Mouse (Mus musculus): ENCODE data around the gene Cebpb.

The Cebpb gene

DNA sequence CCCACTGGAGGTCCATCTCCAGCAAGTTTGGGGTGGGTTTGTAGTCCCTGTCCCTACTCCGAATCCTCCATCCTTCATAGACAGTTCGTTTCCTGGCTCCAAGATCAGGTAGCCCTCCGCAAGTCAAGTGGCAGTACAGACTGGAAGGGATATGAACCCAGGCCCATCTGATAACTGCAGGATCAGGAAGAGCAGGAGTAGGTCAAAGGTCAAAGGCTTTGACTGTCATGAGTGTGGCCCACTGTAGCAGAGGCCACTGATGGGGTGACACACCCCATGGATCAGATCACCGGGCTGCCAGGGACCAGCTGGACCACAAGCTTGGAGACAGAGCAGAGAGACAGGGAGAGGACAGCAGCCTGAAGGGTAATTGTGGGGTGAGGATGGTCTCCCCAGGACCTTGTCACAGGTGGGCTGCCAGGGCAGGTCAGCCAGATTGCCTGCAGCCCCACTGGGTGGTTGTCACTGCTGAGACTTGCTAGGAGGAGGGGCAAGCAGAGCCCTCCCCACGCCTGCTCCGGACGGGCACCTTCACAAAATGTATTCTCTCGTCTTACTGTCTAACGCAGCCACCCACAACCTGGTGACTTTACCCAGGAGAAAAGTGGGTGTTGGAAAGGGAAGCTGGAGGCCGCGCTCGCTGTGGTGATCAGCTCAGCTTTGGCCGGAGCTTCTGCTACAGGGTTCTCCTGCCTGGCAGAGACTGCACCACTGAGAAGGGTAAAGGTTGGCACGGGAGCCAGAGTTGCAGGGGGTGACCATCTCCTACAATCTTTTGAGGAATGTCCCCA is 3.4 kb downstream of the Cebpb start:
- no peak for DNase-seq (ENCODE audit: low read depth, low spot score)

DNA sequence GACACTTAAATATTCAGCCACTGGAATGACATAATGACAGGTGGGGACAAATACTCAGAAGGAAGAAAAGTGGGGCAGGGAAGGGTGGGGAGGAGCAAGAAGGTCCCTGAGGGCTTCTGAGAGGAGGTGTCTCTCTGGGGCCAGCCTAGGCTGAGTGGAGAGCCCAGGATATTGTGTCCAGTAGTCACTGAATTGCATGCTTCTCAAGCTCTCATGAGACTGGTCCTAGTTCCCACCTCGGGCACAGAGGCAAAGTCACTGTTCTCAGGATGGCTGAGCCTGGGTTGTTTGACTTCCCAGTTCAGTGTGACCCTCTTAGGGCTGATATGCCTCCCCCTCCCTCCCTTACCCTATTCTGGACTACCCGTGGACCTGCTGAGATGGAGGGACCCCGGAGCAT is 4.1 kb downstream of the Cebpb start:
- no peak for DNase-seq (ENCODE audit: low read depth, low spot score)

DNA sequence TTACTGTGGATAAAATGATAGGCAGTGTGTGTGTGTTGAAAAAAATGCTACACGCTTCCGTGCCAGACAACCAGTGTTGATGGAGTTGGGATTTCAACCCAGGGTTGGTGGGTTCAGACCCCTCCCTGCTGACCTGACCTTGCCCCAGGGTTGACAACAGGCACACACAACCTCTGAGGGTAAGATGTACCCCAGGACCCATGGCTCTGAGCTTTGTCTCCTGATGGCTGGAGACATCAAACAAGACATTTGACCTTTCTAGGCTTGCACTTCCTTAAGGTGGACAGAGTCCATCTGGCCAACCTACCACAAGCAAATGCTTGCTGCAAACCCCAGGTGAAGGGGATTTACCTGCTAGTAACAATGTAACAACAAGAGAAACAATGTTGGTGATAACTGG is 4.8 kb downstream of the Cebpb start:
- no peak for DNase-seq (ENCODE audit: low read depth, low spot score)

DNA sequence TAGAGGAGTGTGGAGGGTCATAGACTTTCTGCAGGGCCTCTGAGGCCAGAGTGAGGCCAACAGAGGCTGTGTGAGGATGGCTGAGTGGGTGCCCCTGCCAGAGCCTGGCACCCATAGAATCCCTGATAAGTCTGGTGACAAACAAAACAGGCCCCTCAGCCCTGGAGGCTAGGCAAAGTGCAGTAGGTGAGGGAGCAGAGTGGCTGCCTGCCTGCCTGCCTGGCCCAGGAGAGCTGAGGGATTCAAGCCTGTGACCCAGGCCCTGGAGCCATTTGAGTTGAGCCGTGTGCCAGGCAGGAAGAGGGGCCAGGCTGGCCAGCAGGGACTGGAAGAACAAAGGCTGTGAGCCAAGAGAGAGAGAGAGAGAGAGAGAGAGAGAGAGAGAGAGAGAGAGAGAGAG is 5.5 kb downstream of the Cebpb start:
- no peak for DNase-seq (ENCODE audit: low read depth, low spot score)

GRCm38 (mm10) chr2:167694963-167695362 is 6.2 kb downstream of the Cebpb start:
- DNase-seq (ENCODE audit: low read depth, low spot score) = no peak

DNA sequence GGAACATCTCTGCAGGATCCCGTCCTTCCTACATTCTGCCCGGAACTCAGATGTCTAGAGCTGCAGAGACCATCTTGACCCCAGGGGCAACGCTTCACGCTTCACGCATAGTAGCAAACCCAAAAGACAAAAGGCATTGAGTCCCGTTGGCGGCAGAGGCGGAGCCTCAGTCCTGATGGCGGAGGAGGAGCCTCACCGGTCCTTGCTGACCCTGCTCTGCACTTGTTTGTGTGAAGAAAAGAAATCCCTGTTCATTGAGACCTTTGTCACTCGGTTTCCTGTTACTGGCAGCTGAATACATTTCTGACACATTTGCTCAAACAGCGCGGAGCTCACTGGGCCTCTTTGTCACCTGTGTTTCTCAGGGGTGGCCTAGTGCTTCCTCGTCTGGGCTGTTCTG is 6.8 kb downstream of the Cebpb start:
- DNase-seq (ENCODE audit: low read depth, low spot score) = no peak

GRCm38 (mm10) chr2:167696143-167696542 is 7.4 kb downstream of the Cebpb start:
- DNase-seq (ENCODE audit: low read depth, low spot score) = no peak

DNA sequence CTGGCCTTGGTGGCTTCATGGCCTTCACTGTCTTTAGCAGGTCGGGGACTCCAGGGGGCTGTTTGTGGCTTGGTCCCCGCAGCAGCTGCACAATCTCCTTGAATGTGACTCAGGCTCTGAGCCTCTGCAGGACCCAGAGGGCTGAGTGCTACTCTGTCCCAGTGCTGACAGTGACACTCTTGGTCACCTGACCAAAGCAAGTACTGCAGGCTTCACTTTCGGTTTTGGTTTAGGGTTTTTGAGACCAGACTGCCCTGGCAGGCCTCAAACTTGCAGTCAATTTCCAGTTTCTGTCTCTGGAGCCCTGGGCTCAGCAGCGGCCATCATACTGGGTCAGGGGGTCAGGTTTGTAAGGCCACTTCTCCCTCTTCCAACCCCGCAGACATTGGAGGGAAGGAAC is 9.2 kb downstream of the Cebpb start:
- DNase-seq (ENCODE audit: low read depth, low spot score) = no peak

DNA sequence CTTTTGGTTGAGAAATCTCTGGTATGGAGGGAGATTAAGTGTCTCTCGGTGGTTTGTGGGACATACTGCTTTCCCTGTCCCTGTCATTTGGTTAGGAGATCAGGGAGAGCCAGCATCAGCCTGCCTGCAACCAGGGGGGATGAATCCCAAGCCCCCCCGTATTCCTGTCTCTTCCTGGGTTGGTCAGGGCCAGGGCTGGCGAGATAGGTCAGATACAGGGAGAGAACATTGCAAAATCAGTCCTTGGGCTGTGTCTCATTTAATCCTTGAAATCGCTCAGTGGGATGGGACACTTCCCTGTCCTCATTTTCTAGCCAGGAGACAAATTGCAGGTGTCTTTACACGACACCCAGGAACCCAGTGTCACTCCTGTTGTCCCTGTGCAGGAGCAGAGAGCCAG is 11.3 kb downstream of the Cebpb start:
- DNase-seq (ENCODE audit: low read depth, low spot score) = no peak

DNA sequence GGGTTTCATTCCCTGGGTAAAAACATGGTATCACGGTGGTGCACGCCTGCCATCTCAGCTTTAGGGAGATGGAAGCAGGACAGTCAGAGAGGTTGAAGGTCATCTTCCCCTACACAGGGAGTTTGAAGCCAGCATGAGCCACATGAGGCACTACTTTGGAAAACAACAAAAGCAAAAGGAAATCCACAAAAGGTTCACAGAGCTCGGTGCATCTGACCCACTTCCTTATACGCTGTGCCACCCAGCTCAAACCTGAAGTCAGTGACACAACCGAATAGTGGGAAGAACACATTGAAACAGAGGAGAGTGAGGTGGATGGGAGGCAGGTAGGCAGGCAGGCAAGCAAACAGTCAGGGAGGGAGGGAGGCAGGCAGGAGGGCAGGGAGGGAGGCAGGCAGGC is 12.8 kb downstream of the Cebpb start:
- DNase-seq (ENCODE audit: low read depth, low spot score) = no peak

DNA sequence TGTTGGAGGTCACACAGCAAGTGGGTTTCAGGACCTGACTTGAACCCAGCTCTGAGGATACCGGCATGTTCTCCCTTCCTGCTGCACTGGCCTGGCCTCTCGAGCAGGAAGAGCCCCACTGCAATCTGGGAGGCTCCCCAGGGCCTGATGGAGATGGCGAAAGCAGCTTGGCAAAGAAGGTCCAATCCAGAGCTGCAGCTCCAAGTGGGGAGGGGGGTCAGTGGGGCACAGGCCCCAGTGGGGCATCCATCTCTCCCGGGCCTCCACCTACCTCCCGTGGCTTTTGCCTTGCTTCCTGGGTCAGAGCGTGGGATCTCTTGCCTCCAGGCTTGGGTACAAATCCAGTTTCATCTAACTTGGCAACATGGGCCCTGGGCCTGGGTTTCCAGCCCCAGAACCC is 13.4 kb downstream of the Cebpb start:
- DNase-seq (ENCODE audit: low read depth, low spot score) = no peak

DNA sequence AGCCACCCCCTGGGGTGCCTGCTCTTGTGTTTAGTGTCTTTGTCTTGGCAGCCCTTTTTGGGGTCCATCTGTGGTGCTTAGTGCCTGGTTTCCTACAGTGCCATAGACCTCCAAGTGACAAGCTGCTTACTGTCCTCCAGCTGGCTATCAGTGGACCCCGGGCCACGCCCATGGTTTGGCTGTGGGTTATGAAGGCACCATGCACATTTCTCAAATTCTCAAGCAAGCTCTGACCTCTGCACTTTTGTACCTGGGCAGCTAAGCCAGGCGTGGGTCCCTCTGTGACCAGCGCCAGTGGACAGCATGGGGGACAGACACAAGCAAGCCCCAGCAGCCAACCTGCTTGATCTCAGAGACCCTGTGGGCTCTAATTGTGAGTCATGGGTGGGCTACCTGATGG is 15.7 kb downstream of the Cebpb start:
- DNase-seq (ENCODE audit: low read depth, low spot score) = no peak

GRCm38 (mm10) chr2:167706183-167706939 is 17.6 kb downstream of the Cebpb start:
- DNase-seq (ENCODE audit: low read depth, low spot score) = no peak

DNA sequence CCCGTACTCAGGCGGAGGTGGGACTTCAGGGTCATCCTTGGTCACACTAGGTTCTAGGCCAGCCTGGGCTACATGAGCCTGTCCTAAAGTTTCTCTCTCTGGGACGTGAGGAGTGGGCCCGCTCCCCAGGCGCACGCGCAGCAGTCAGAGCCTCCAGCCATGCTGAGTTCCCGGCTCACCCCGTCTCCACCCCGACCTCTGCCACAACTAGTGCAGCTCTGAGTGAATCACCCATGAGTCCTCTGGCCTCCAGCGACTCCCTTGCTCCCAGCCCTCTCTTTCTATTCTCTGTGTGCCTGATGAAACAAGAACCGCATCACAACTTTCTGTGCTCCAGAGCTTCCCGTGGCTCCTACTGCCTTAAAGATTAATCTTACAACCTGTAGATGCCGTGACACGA is 19.7 kb downstream of the Cebpb start:
- DNase-seq (ENCODE audit: low read depth, low spot score) = no peak

- DNase-seq (ENCODE audit: low read depth, low spot score) = no peak
Measured at GRCm38 (mm10) chr2:167709969-167710368, 21.3 kb downstream of the Cebpb start.

- DNase-seq (ENCODE audit: low read depth, low spot score) = no peak
Measured at GRCm38 (mm10) chr2:167710574-167710973, 21.9 kb downstream of the Cebpb start.

DNA sequence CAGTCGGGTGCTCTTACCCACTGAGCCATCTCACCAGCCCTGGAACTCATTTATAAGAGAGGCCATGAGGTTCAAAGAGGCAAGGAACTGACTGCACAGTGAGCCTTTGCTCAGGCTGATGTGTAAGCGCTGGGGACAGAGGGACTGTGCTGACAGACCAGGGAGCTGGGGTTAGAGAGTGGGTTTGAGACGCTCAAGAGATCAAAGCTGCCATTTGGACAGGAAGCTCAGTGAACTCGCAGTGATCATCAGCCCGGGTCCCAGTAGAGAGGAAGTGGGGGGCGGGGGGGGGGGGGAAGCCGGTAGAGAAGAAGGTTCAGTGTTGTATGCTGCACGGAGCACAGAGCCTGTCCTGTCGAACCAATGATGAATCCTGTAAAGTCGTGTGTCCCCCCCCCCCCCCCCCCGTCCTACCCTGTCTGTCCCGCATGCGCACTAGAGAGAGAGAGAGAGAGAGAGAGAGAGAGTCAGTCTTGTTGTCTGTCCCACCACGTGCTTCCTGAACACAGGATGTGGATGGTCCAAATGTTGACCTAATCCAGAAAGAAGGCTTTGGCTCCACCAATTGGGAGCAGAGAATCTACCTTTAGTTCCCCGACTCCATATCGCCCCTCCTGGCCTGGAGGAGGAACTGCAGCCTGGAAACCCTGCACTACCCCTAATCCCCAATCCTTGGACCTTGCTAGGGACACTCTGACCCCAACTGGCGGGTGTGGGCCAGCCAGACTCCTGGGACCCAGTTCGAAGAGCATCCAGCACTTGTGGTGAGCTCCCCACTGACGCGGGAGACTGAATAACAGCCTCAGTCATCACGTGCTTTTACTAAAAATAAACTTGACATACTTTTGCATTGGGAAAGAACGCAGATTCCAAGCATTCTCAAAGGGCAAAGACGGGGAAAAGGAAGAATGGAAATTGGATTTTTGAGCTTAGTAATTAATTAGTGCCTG is 24.4 kb downstream of the Cebpb start:
- DNase-seq (ENCODE audit: low read depth, low spot score) = no peak

- DNase-seq (ENCODE audit: low read depth, low spot score) = no peak
Measured at GRCm38 (mm10) chr2:167714298-167714697, 25.6 kb downstream of the Cebpb start.

DNA sequence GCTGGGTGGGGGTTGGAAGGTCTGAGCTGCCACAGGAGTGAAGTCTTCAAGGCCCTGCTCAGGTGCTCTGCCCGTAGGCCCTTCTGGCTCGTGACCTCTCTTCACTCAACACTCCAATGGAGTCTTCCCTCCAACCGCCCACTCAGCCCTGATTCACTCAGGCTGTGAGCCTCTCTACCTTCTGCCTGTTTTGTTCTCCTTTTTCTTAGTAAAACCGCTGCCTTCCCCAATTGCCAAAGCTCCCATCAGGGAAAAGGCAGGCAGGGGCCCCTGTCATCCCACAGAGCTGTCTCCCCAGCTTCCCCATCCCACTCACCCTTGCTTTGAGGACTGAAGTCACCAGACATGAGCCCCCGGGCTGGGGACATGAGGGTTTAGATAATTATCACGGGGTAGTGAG is 26.3 kb downstream of the Cebpb start:
- DNase-seq (ENCODE audit: low read depth, low spot score) = no peak

- no peak for DNase-seq (ENCODE audit: low read depth, low spot score)
Measured at GRCm38 (mm10) chr2:167717208-167717607, 28.5 kb downstream of the Cebpb start.

GRCm38 (mm10) chr2:167719520-167719919 is 30.8 kb downstream of the Cebpb start:
- no peak for DNase-seq (ENCODE audit: low read depth, low spot score)
